Mouse (Mus musculus) C2C12 (cell line): ENCODE data around the gene Shtn1. TPM values are rescaled to one million over a fixed set of nuclear protein-coding genes. Genes with fewer than 3 reads are reported as not detected.

Source experiments
- H3K27me3 ChIP-seq: one replicate; pipeline ENCODE4 v1.6.1; 2011; ENCODE audit not compliant: control insufficient read depth, insufficient read depth, insufficient read length
- H3K36me3 ChIP-seq: one replicate; pipeline ENCODE4 v1.6.1; 2011; ENCODE audit not compliant: control insufficient read depth, insufficient read depth
- H3K4me3 ChIP-seq: one replicate; pipeline ENCODE4 v1.5.1; 2011; ENCODE audit warnings: mild to moderate bottlenecking, control low read depth; ENCODE audit not compliant: poor library complexity, insufficient read depth, severe bottlenecking
- H3K79me2 ChIP-seq: one replicate; pipeline ENCODE4 v1.6.1; 2011; ENCODE audit not compliant: control insufficient read depth, insufficient read depth
- H3K79me3 ChIP-seq: one replicate; pipeline ENCODE4 v1.6.1; 2011; ENCODE audit warnings: low read depth, control low read depth
- H3ac ChIP-seq: one replicate; pipeline ENCODE3; 2011; ENCODE audit warnings: low read depth; ENCODE audit not compliant: control insufficient read depth, insufficient read length
- CEBPB ChIP-seq: IDR thresholded peaks from one replicate; pipeline ENCODE4 v1.6.1; 2011; ENCODE audit warnings: low read depth, mild to moderate bottlenecking, control low read depth, moderate library complexity
- CTCF ChIP-seq: IDR thresholded peaks from one replicate; pipeline ENCODE4 v1.5.1; 2011; ENCODE audit not compliant: control insufficient read depth, insufficient read depth, insufficient read length
- FOSL1 ChIP-seq: IDR thresholded peaks from one replicate; pipeline ENCODE4 v1.8.0; 2011; ENCODE audit warnings: mild to moderate bottlenecking, low read length; ENCODE audit not compliant: poor library complexity, insufficient read depth, severe bottlenecking
- MAX ChIP-seq: IDR thresholded peaks from one replicate; pipeline ENCODE4 v1.6.1; 2011; ENCODE audit warnings: mild to moderate bottlenecking, control low read depth
- MYOD1 ChIP-seq: IDR thresholded peaks from one replicate; pipeline ENCODE4 v1.6.1; 2011; ENCODE audit warnings: low read depth; ENCODE audit not compliant: control insufficient read depth, insufficient read length
- MYOG ChIP-seq: IDR thresholded peaks from one replicate; pipeline ENCODE4 v1.6.1; 2011; ENCODE audit not compliant: control insufficient read depth, insufficient read length; ENCODE audit errors: extremely low read depth
- USF1 ChIP-seq: IDR thresholded peaks from one replicate; pipeline ENCODE4 v1.6.1; 2011; ENCODE audit warnings: low read depth, mild to moderate bottlenecking, control low read depth, moderate library complexity
- polyA plus RNA-seq: library from polyadenylated mRNA; unstranded; fragments of >200 nt; fragmentation: generic; extraction: Trizol; gene quantifications from one replicate; pipeline ENCODE4 v1.2.1, GENCODE M21; 2012; ENCODE audit warnings: missing spikeins

The Shtn1 gene
- polyA plus RNA-seq, 1 experiment: 0.26 TPM

DNA sequence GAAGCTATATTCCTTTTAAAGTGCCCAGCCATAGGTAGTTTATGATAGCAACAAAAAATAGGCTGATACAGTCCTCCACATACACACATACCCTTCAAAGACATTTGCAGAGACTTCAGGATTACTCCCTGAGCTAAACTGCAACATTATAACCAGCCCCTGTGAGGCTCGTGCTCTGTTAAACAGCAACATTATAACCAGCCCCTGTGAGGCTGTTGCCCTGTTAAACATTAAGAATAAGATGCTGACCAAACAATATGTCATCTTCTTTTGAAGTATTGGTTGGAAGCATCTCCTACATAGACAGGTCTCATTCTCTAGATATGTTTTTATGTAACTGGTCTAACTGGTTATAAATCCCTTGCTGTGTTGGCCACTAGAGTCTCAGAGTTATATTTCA lies 45.7 kb downstream of the Shtn1 start:
- Histone ChIP-seq H3K79me3 (no peaks in the 10 kb centered on the region), H3K27me3 (peaks cover 29% of the 10 kb centered on the region), H3ac (no peak overlapping the region), H3K4me3 (no peak overlapping the region), H3K79me2 (no peaks in the 10 kb centered on the region), H3K36me3 (no peaks in the 10 kb centered on the region)
- TF ChIP-seq CEBPB (no peak), MYOG (no peak), USF1 (no peak), CTCF (no peak), MAX (no peak), MYOD1 (no peak), FOSL1 (no peak)

DNA sequence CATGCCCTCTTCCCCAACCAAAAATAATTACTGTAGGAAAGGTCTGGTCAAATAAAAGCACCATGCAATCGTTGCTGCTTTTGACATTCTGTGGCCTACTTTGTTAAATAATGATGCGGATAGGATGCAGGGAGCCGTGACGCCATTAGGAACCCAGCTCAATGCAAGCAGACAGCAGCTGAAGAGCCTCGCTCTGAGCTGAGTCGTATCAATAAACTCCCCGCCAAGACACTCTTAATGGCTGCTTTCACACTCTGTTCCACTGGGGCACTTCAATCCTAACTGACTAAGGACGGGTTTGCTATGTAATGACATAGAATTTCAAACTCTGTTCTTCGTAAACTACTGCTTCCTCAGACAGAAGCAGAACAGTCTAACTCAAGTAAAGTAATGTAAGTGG lies 46.9 kb downstream of the Shtn1 start:
- Histone ChIP-seq H3K36me3 (no peaks in the 10 kb centered on the region), H3K79me3 (no peaks in the 10 kb centered on the region), H3K79me2 (no peaks in the 10 kb centered on the region), H3K4me3 (no peak overlapping the region), H3ac (no peak overlapping the region), H3K27me3 (peaks cover 37% of the 10 kb centered on the region)
- no peak for TF ChIP-seq MAX
- TF ChIP-seq USF1: no peak
- TF ChIP-seq MYOG: no peak
- no peak for TF ChIP-seq MYOD1
- TF ChIP-seq CTCF: no peak
- TF ChIP-seq CEBPB: no peak
- TF ChIP-seq FOSL1: no peak

DNA sequence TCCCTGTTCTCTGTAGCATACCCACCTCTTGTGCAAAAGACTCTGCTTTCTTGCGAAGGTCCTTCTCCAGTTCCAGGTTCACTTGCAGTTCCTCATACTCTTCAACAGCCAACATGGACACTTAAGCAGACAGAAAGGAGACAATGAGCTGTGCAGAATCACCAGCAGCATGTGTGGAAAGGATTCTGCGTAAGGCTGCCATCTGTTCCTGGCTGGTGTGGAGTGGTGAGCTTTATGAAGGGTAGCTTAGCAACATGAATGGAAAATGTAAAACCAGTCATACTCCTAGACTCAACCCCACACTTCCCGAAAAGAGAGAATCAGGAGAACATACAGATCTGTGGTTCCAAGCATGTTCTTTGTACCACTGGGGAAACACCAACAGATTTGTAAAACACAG lies 47.8 kb downstream of the Shtn1 start:
- no peaks in the 10 kb centered on the region for H3K79me3 ChIP-seq
- H3K4me3 ChIP-seq: no peak overlapping the region
- no peaks in the 10 kb centered on the region for H3K79me2 ChIP-seq
- TF ChIP-seq USF1 (no peak), MYOD1 (no peak), MYOG (no peak), FOSL1 (no peak), CTCF (no peak), CEBPB (no peak), MAX (no peak)
- H3K27me3 ChIP-seq: peaks cover 34% of the 10 kb centered on the region
- H3ac ChIP-seq: no peak overlapping the region
- H3K36me3 ChIP-seq: no peaks in the 10 kb centered on the region

DNA sequence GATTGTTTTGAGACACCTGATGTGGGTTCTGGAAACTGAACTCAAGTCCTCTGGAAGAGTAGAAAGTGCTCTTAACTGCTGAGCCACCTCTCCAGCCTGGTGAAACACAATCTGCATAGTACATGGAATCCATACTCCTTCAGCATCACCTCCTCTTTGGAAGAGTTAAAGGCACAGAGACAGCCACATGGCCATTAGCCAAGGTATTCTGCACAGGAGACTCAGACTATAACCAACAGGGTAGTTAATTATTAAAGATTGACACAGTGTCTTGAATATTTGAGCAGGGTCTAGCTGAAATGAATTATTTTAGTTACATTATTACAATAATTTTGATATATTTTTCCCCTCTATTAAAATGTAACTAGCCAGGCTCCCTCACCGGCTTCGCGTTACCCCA lies 52.0 kb downstream of the Shtn1 start:
- H3K79me2 ChIP-seq: no peaks in the 10 kb centered on the region
- H3ac ChIP-seq: no peak overlapping the region
- no peaks in the 10 kb centered on the region for H3K79me3 ChIP-seq
- peaks cover 26% of the 10 kb centered on the region for H3K27me3 ChIP-seq
- H3K4me3 ChIP-seq: no peak overlapping the region
- TF ChIP-seq MYOG: no peak
- no peak for TF ChIP-seq CEBPB
- no peak for TF ChIP-seq FOSL1
- no peak for TF ChIP-seq CTCF
- TF ChIP-seq MAX: no peak
- no peaks in the 10 kb centered on the region for H3K36me3 ChIP-seq

DNA sequence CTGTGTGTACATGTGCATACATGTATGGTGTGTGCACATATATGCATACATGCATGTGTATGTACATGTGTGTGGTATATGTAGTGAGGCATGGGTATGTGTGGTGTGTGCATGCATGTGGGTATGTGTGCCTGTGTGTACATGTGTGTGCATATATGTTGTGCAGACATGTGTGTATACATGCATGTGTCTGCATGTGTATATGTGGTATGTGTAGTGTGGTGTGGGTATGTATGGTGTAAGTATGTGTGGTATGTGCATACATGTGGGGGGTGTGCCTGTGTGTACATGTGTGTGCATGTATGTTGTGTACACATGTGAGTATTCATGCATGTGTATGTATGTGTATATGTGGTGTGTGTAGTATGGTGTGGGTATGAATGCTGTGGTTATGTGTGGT lies 54.3 kb downstream of the Shtn1 start:
- H3K79me2 ChIP-seq: no peaks in the 10 kb centered on the region
- H3K79me3 ChIP-seq: no peaks in the 10 kb centered on the region
- TF ChIP-seq CEBPB (no peak), MYOG (no peak)
- H3K27me3 ChIP-seq: peaks cover 24% of the 10 kb centered on the region
- H3K36me3 ChIP-seq: no peaks in the 10 kb centered on the region
- no peak overlapping the region for H3K4me3 ChIP-seq
- H3ac ChIP-seq: no peak overlapping the region

DNA sequence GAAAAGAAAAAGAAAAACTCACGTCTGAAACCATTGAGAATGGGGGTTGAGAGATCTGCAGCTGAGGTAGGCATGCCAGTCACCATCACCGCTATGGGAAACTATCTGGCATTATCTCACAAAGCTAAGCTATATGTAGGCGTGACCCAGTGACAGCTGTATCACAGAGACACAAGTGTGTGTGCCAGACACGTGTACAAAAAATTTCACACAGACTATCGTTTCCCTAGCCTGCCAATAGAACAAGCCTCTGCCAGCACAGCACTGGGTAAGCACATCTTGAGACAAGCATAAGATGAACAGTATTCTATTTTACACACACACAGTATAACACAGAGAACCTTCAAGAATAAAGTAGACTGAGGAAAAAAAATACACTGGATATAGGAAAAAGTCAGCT lies 65.1 kb downstream of the Shtn1 start:
- TF ChIP-seq MYOD1 (no peak), MYOG (no peak), FOSL1 (no peak), MAX (no peak), CEBPB (no peak), USF1 (no peak), CTCF (no peak)
- H3K27me3 ChIP-seq: peaks cover 8% of the 10 kb centered on the region

More for the DNA sequence above, 65.1 kb downstream of the Shtn1 start:
- no peak overlapping the region for H3ac ChIP-seq
- no peaks in the 10 kb centered on the region for H3K79me2 ChIP-seq
- no peak overlapping the region for H3K4me3 ChIP-seq
- H3K36me3 ChIP-seq: no peaks in the 10 kb centered on the region
- H3K79me3 ChIP-seq: peaks cover 1% of the 10 kb centered on the region
